Mouse (Mus musculus) neural tube, embryonic 12.5 days (tissue): ENCODE data around the gene Zbtb20. TPM values are rescaled to one million over a fixed set of nuclear protein-coding genes. Genes with fewer than 3 reads are reported as not detected.

ENCODE experiments used
- ATAC-seq: fragments of 200-750 bp; cut with Nextera tagmentation; 2 replicates; pipeline ENCODE4 v1.8.0; 2017; ENCODE audit warnings: low read depth, mild to moderate bottlenecking, moderate TSS enrichment, moderate library complexity; ENCODE audit not compliant: low FRiP score
- H3K27ac ChIP-seq: fragments of 300-500 bp; sonication (generic); 2 replicates; pipeline ENCODE4 v1.5.1; 2016
- H3K27me3 ChIP-seq: fragments of 300-500 bp; sonication (generic); replicated peaks from 2 replicates; pipeline ENCODE4 v1.6.1; 2016; ENCODE audit warnings: mild to moderate bottlenecking
- H3K36me3 ChIP-seq: fragments of 300-500 bp; sonication (generic); 2 replicates; pipeline ENCODE4 v1.6.1; 2016; ENCODE audit warnings: mild to moderate bottlenecking
- H3K4me1 ChIP-seq: fragments of 300-500 bp; sonication (generic); 2 replicates; pipeline ENCODE4 v1.6.1; 2016
- H3K4me2 ChIP-seq: fragments of 300-500 bp; sonication (generic); replicated peaks from 2 replicates; pipeline ENCODE4 v1.6.1; 2016; ENCODE audit warnings: mild to moderate bottlenecking
- H3K4me3 ChIP-seq: fragments of 300-500 bp; sonication (generic); 2 replicates; pipeline ENCODE4 v1.5.1; 2016
- H3K9ac ChIP-seq: fragments of 300-500 bp; sonication (generic); 2 replicates; pipeline ENCODE4 v1.6.1; 2016; ENCODE audit warnings: mild to moderate bottlenecking
- H3K9me3 ChIP-seq: fragments of 300-500 bp; sonication (generic); 2 replicates; pipeline ENCODE4 v1.6.1; 2016; ENCODE audit warnings: mild to moderate bottlenecking
- WGBS: fragments of 180-500 bp; shearing (Covaris S2); methylation state at CpG from one replicate; pipeline ENCODE4 v1.1.7; 2016; 5-methylcytosine and 5-hydroxymethylcytosine counted together
- polyA plus RNA-seq: library from polyadenylated mRNA; unstranded; fragments of >200 nt; fragmentation: Nextera tagmentation; extraction: Ambion mirVana; gene quantifications from 2 replicates; pipeline ENCODE4 v1.2.1, GENCODE M21; 2016

Gene Zbtb20
- polyA plus RNA-seq, 1 experiment from 2014 or later, result 65.2 TPM

DNA sequence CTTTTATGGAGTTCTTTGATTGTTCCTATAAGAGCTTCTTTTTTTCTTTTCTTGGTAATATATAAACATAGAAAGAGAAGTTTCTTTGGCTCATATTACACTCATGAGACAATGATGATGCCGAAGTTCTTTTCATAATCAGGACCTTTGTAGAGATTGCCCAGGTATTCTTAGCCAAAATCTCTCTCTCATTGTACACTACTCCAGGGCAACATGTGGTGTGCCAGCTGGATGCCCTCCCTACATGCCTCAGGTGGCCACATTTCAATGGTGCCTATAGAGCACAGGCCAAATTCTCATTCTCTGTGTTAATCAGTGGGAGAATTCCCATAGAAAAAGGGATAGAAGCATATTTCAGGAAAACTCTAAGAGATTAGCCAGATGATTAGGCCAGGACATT is 297.2 kb downstream of the Zbtb20 start:
- WGBS, result 92% methylated on average over 1 of the region's 1 CpGs
- Histone ChIP-seq H3K4me3 (no peak overlapping the region), H3K9ac (no peak overlapping the region), H3K27ac (no peak overlapping the region), H3K4me2 (no peak overlapping the region), H3K4me1 (no peaks in the 10 kb centered on the region), H3K36me3 (no peaks in the 10 kb centered on the region), H3K27me3 (no peaks in the 10 kb centered on the region), H3K9me3 (no peaks in the 10 kb centered on the region)
- no peak for ATAC-seq

DNA sequence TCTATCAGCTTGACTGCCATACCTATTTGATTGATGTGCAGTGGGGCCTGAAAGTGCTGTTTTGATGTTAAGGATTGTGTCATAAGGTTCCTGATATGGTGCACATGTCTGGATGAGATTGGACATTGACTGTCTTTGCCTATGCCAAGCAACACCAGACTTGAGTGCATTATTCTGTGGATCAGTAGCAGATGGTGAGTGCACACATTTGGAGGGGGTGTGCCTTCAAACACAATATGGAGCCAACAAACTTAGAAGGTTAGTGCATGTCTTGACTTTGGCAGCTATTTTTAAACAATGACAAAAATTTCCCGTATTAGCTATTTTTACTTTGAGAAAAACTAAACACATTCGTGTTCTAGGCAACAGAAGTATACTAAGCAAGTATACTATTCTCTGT is 299.1 kb downstream of the Zbtb20 start:
- H3K4me2 ChIP-seq, result no peak overlapping the region
- no peak for ATAC-seq
- H3K9ac ChIP-seq, result no peak overlapping the region
- no peaks in the 10 kb centered on the region for H3K9me3 ChIP-seq
- WGBS, result 88% methylated on average over 2 of the region's 2 CpGs
- no peaks in the 10 kb centered on the region for H3K27me3 ChIP-seq
- H3K4me1 ChIP-seq, result no peaks in the 10 kb centered on the region
- H3K27ac ChIP-seq, result no peak overlapping the region
- no peak overlapping the region for H3K4me3 ChIP-seq
- H3K36me3 ChIP-seq, result no peaks in the 10 kb centered on the region

DNA sequence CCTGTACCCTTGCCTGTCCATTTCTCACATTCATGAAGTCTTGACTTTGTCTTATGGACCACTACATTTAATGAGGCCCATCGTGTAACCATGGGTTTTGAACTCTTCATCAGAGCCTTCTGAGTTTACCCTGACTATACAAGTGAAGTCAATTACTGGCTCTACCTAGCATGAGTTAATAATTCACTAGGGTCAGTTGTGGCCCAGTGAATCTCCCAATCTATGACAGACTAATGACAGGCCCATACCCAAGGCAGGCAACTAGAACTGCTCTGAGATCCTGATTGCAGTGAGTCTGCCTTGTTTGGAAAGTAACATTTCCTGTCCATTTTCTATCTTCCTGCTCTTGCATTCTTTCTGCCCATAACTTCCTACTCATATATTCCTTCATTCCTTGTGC is 305.4 kb downstream of the Zbtb20 start:
- no peak for ATAC-seq
- Histone ChIP-seq H3K4me1 (no peaks in the 10 kb centered on the region), H3K4me3 (no peak overlapping the region), H3K4me2 (no peak overlapping the region), H3K36me3 (no peaks in the 10 kb centered on the region), H3K27me3 (no peaks in the 10 kb centered on the region), H3K9me3 (no peaks in the 10 kb centered on the region), H3K27ac (no peak overlapping the region), H3K9ac (no peak overlapping the region)
- WGBS, result 88% methylated on average over 1 of the region's 1 CpGs

DNA sequence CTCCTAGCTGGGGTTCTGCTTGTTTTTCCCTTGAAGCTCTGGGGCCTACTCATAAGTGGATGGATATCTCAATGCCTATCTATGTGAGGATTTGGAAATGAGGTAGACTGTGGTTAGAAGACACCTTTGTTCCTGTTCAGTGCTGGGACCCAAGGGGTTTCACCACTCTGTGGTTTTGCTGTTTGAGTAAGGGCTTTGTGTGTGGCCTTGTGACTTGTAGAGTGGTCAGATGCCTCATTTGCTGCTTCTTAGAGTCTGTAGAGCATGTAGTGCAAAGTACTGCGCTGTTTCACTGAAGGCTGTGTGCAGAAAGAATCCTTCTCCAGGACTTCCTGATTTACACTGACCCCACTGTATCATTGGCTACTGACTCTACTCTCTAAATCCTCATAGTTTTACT is 314.7 kb downstream of the Zbtb20 start:
- WGBS, result 100% methylated on average over 1 of the region's 1 CpGs
- Histone ChIP-seq H3K4me3 (no peak overlapping the region), H3K9ac (no peak overlapping the region), H3K4me2 (no peak overlapping the region), H3K27me3 (no peaks in the 10 kb centered on the region), H3K36me3 (no peaks in the 10 kb centered on the region), H3K4me1 (0 out of 2 replicates have a peak, but pooled peaks cover 2% of the 10 kb centered on the region), H3K27ac (no peak overlapping the region), H3K9me3 (no peaks in the 10 kb centered on the region)
- ATAC-seq, result no peak

DNA sequence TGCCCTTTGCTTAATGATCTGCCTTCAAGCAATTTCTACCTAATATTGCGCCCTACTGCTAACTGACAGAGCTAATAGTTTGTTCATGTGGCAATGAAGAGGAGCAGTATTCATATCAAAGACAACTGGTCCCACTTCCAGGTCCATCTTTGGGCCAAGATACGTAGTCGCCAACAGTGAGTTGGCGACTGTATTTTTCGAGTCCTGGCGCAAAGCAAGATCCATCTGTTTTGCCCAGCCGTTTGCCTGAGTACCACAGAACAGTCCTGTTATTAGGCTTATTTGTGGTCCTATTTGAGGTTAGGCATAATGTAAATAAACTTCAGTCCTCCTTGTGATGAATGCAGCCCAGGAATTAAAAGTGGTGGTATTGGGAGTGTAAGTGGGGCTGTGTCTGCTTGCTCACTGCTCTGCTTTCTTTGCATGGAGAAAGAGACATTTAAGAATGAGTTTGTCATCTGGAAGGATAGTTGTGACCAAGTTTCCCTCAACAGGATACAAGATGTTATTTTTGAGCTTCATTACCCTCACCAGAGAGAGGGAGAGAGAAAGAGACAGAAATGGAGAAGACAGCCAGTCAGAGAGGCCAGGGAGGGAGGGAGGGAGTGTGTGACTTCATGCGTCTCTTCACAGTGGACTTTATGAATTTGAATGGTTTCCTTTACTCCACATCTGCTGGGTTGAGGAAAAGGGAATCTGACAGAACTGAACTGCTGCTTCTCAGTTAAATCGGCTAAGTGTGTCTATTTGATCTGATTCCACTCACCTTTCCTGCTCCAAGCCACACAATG is 315.6 kb downstream of the Zbtb20 start:
- H3K4me2 ChIP-seq, result no peak overlapping the region
- ATAC-seq, result no peak
- no peaks in the 10 kb centered on the region for H3K9me3 ChIP-seq
- H3K27me3 ChIP-seq, result no peaks in the 10 kb centered on the region
- H3K9ac ChIP-seq, result no peak overlapping the region
- H3K27ac ChIP-seq, result no peak overlapping the region
- 92% methylated on average over 9 of the region's 9 CpGs for WGBS
- H3K4me1 ChIP-seq, result 0 out of 2 replicates have a peak, but pooled peaks cover 2% of the 10 kb centered on the region
- H3K36me3 ChIP-seq, result no peaks in the 10 kb centered on the region
- H3K4me3 ChIP-seq, result no peak overlapping the region

DNA sequence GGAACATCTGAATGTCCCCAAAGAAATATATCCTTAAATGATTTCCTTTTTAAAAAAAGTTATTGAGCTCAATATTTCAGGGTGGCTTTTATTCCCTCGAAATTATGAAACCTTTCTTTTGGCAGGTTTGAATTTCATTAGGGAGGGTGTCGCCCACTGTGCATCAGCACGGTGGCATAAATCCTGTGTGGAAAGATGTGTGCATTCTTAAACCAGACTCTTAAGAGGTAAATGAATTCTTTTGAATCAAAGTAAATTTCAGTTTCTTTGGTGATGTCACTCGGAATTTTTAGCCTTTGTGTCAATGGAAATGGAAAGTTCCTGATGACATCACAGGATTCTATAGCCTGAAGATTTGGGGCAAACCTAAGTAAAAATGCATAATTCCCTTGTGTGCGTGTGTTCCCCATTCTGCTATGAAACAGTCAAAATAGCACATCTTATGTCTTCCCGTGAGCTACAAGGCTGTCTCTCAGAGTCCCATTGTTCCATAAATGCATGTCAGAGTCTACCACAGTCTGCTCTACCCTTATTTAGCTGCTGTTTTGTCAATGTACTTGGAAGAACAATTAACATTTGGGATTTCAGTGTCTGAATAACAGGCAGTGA is 318.1 kb downstream of the Zbtb20 start:
- H3K27ac ChIP-seq, result no peak overlapping the region
- H3K4me3 ChIP-seq, result no peak overlapping the region
- ATAC-seq, result no peak
- H3K4me2 ChIP-seq, result no peak overlapping the region
- H3K27me3 ChIP-seq, result no peaks in the 10 kb centered on the region
- no peaks in the 10 kb centered on the region for H3K9me3 ChIP-seq
- WGBS, result 73% methylated on average over 6 of the region's 6 CpGs
- H3K4me1 ChIP-seq, result 0 out of 2 replicates have a peak, but pooled peaks cover 2% of the 10 kb centered on the region
- no peaks in the 10 kb centered on the region for H3K36me3 ChIP-seq
- H3K9ac ChIP-seq, result no peak overlapping the region

DNA sequence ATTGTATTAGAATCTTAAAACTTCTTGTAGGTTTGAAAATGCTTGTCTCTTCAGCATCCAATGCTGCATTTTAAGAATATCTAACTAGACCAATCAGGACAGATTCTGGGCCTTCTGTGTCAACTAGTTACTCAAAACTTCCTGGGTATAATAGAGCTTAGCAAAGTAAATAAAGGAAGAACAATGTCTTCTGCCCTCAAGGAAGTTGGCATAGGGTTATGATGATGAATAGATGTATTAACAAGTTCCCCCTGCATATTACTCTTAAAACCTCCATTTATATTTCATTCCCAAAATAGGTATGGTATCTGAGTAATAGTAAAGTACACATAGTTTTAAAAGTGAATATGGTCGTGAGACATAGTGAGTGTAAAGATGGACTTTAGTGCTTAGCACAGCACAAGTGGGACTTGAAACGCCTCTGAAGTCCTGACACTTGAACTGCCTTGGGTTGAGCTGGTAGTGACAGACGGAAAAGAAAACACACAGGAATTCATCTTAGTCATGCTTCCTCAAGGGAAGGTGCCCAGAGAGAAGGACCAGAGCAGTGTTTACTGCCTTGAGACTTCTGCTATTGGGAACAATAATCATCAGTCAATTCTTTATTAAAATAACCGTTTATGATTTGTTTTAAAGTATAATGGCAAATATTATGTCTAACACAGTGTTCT is 341.8 kb downstream of the Zbtb20 start:
- no peaks in the 10 kb centered on the region for H3K9me3 ChIP-seq
- WGBS, result 72% methylated on average over 4 of the region's 4 CpGs
- no peak overlapping the region for H3K4me3 ChIP-seq
- H3K4me2 ChIP-seq, result no peak overlapping the region
- ATAC-seq, result no peak
- no peak overlapping the region for H3K27ac ChIP-seq
- H3K27me3 ChIP-seq, result no peaks in the 10 kb centered on the region
- H3K36me3 ChIP-seq, result no peaks in the 10 kb centered on the region
- no peak overlapping the region for H3K9ac ChIP-seq
- H3K4me1 ChIP-seq, result no peaks in the 10 kb centered on the region

DNA sequence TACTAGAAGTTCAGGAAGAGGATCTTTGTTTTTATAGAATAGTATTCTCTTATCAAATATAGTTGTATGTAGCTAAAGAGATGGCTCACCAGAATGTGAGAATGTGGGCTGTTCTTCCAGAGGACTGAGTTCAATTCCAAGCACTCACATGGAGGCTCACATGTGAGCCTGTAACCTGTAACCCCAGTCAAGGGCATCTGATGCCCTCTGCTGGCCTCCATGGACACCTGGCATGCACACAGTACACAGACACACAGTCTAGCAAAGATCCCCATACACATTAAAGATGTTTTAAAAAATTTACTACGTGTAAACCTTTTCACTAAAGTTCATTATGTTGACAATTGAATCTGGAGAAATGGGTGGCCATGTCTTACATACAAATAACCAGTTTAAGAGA is 343.7 kb downstream of the Zbtb20 start:
- 94% methylated on average over 1 of the region's 1 CpGs for WGBS
- no peak overlapping the region for H3K4me3 ChIP-seq
- ATAC-seq, result no peak
- no peak overlapping the region for H3K4me2 ChIP-seq
- no peak overlapping the region for H3K9ac ChIP-seq
- H3K27me3 ChIP-seq, result no peaks in the 10 kb centered on the region
- H3K27ac ChIP-seq, result no peak overlapping the region
- no peaks in the 10 kb centered on the region for H3K9me3 ChIP-seq
- no peaks in the 10 kb centered on the region for H3K36me3 ChIP-seq
- no peaks in the 10 kb centered on the region for H3K4me1 ChIP-seq

DNA sequence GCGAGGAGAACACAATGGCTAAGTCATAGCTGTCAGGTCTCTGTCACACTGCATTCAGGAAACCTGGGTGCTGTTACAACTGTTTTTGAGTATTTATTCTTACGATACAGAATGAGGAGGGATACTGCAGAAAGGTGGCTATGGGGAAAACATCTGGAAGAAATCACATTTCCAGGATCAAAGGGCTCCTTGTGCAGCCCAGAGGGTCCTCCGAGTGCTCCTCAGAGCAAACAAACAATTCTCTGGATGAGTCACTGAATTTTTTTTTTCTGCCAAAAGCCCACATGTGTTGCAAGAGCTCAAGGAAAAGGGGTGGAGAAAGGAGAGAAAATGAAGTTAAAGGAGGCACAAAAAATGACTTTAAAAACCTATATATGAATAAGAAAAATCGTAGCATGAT is 345.6 kb downstream of the Zbtb20 start:
- no peaks in the 10 kb centered on the region for H3K36me3 ChIP-seq
- WGBS, result 68% methylated on average over 4 of the region's 4 CpGs

DNA sequence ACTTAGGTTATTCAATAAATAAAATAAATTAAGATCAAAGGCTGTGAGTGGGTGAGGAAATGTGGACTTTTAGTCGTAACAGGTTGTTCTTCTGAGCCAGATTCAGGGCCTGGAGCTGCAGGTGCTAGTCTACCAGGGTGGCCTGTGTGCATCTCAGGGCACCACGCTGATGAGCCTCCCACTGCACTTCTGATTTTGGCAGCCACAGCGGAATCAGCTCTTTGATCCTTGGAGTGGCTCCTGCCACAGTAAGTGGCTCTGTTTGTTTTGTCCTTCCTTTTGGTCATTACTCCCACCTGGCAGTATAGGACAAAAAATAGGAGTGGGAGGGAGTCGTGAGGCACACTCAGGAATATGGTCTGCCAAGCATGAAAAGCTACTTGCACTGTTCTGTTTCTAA is 354.6 kb downstream of the Zbtb20 start:
- Histone ChIP-seq H3K4me1 (no peaks in the 10 kb centered on the region), H3K9ac (no peak overlapping the region), H3K9me3 (no peaks in the 10 kb centered on the region), H3K4me3 (no peak overlapping the region), H3K4me2 (no peak overlapping the region), H3K36me3 (no peaks in the 10 kb centered on the region), H3K27me3 (no peaks in the 10 kb centered on the region), H3K27ac (no peak overlapping the region)
- ATAC-seq, result no peak
- 71% methylated on average over 4 of the region's 4 CpGs for whole genome bisulfite sequencing

More for the DNA sequence above, 345.6 kb downstream of the Zbtb20 start:
- Histone ChIP-seq H3K9ac (no peak overlapping the region), H3K27ac (no peak overlapping the region), H3K4me3 (no peak overlapping the region), H3K27me3 (no peaks in the 10 kb centered on the region), H3K4me2 (no peak overlapping the region), H3K4me1 (no peaks in the 10 kb centered on the region), H3K9me3 (no peaks in the 10 kb centered on the region)
- ATAC-seq, result no peak

DNA sequence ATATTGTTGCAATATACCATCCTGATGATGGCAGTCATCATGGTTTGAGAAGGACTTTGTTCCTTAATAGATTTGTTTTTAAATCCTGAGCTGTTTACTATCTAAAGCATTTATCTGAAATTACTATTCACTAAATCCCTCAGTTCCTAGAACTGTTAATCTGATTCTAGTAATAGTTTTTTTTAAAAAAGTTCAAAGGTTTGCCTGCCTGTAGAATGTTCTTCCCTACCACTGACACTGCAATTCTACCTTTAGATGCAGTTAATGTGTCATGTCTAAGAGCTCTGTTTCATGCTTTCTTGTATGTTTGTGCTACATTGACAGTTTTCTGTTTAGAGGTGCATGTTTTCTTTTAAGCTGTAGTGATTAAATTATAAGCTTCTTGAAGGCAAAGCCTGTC is 358.6 kb downstream of the Zbtb20 start:
- ATAC-seq, result no peak
- no peaks in the 10 kb centered on the region for H3K9me3 ChIP-seq
- H3K27me3 ChIP-seq, result no peaks in the 10 kb centered on the region
- H3K4me1 ChIP-seq, result no peaks in the 10 kb centered on the region
- no peak overlapping the region for H3K4me2 ChIP-seq
- no peak overlapping the region for H3K9ac ChIP-seq
- no peaks in the 10 kb centered on the region for H3K36me3 ChIP-seq
- H3K27ac ChIP-seq, result no peak overlapping the region
- H3K4me3 ChIP-seq, result no peak overlapping the region

DNA sequence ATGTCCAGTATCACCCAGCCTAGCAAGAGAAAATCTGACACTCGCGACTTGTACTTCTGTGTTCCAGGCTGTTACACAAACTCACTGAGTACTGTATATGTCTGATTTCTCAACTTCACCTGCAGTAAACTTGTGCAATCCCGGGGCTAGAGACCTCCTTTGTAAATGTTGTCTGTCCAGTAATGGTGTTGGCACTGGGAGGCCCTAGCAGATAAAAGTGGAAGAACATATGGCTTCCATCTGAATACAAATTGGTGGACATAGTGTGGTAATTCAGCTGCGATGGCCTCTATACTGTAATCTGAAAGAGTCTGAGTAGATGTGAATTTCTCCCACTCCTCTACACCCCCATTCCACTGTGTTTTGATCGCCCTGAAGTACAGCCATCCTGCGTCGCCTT is 359.6 kb downstream of the Zbtb20 start:
- Histone ChIP-seq H3K27ac (no peak overlapping the region), H3K36me3 (no peaks in the 10 kb centered on the region), H3K4me3 (no peak overlapping the region), H3K9ac (no peak overlapping the region), H3K4me1 (no peaks in the 10 kb centered on the region), H3K4me2 (no peak overlapping the region), H3K9me3 (no peaks in the 10 kb centered on the region), H3K27me3 (no peaks in the 10 kb centered on the region)
- ATAC-seq, result no peak
- 74% methylated on average over 7 of the region's 7 CpGs for WGBS
